Mouse (Mus musculus) erythroblast, embryonic 14.5 days (primary cell): ENCODE measurements around the gene Creb3l4.

Experiments
- GATA1 ChIP-seq: IDR thresholded peaks from 2 replicates; pipeline ENCODE4 v1.6.1; 2012; ENCODE audit warnings: low read length, inconsistent platforms, mixed read lengths
- TAL1 ChIP-seq: IDR thresholded peaks from 3 replicates; pipeline ENCODE4 v1.6.1; 2012; ENCODE audit warnings: low read length, inconsistent platforms, mixed read lengths

DNA sequence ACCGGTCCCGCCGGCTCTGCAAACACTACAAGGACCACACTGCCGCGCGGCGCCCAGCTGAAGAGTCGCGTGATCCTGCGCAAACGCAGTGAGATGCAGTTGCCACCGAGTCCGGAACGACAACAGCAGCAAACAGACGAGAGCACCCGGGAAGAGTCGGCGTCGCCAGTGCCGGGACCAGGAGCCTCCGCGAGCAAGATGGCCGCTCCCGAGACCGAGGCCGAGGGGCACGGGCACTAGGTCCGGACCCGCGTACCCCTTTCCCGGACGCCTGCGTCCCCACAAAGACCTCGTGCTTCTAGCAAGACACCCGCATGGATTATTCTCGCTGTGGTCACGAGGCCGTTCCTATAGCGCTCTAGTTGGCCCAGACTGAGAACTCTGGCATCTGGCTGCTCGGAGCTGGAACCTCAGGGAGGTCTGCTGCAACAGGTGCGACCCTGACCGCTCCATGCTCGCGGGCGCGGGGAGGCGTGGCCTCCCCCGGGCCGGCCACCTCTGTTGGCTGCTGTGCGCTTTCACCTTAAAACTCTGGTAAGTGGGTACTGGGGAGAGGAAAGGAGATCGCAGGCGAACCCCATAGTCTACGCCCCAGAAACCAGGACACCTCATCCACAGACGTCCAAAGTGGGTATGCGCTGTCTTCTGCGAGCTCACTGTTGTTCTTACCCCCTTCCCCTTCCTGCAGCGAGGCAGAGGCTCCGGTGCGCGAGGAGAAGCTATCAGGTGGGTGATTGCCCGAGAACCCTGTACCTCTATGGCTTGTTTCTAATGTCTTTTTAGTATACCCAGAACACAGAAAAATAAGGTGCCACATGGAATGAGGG, 11.6 kb downstream of the Creb3l4 start, which contains the start of gene Jtb:
- no peak for TF ChIP-seq GATA1
- TF ChIP-seq TAL1 = no peak
